Mouse (Mus musculus) G1E (cell line): ENCODE results near the gene Gm19345.

Experiments used
- CTCF ChIP-seq: IDR thresholded peaks from 2 replicates; pipeline ENCODE4 v1.5.1; 2012; ENCODE audit warnings: low read depth, low read length, inconsistent platforms, mixed read lengths
- GATA1 ChIP-seq: IDR thresholded peaks from 2 replicates; pipeline ENCODE4 v1.6.1; 2012; ENCODE audit warnings: borderline replicate concordance, low read length, inconsistent platforms, mixed read lengths
- GATA2 ChIP-seq: IDR thresholded peaks from 2 replicates; pipeline ENCODE4 v1.6.1; 2012; ENCODE audit warnings: low read depth, low read length, inconsistent platforms, borderline replicate concordance
- POLR2AphosphoS5 ChIP-seq: IDR thresholded peaks from 2 replicates; pipeline ENCODE4 v1.6.1; 2012; ENCODE audit warnings: low read depth, low read length, inconsistent platforms; ENCODE audit not compliant: insufficient replicate concordance

- no peak for TF ChIP-seq CTCF
- no peak for TF ChIP-seq GATA1
- no peak for TF ChIP-seq GATA2
- no peak for TF ChIP-seq POLR2AphosphoS5
Observed at GRCm38 (mm10) chr7:19856283-19856682, 4.5 kb downstream of the Gm19345 start.
